Mouse (Mus musculus) ES-Bruce4 (cell line): ENCODE measurements at regions not wholly inside any gene's neighbourhood (a gene's known extent, or its start where the extent isn't known, plus 50 kb on each side); places are given as distances from the start of the nearest gene placed in this dataset.

ENCODE experiments used
- H3K27ac ChIP-seq: 2 replicates; pipeline ENCODE4 v1.5.1; 2012; ENCODE audit warnings: low read length, inconsistent platforms; ENCODE audit not compliant: insufficient read depth
- H3K27me3 ChIP-seq: 2 replicates; pipeline ENCODE4 v1.6.1; 2012; ENCODE audit warnings: mild to moderate bottlenecking, low read length, inconsistent platforms; ENCODE audit not compliant: control insufficient read depth, poor library complexity, insufficient read depth, severe bottlenecking
- H3K36me3 ChIP-seq: 2 replicates; pipeline ENCODE4 v1.6.1; 2012; ENCODE audit warnings: inconsistent platforms, mild to moderate bottlenecking, low read length, moderate library complexity; ENCODE audit not compliant: control insufficient read depth, poor library complexity, insufficient read depth, severe bottlenecking
- H3K4me1 ChIP-seq: one replicate; pipeline ENCODE4 v1.8.1; 2011; ENCODE audit warnings: low read length; ENCODE audit not compliant: control insufficient read depth, insufficient read depth
- H3K4me3 ChIP-seq: 2 replicates; pipeline ENCODE4 v1.5.1; 2011; ENCODE audit warnings: low read depth, mild to moderate bottlenecking, low read length
- H3K9ac ChIP-seq: 2 replicates; pipeline ENCODE4 v1.6.1; 2012; ENCODE audit warnings: low read depth, mild to moderate bottlenecking, inconsistent platforms; ENCODE audit not compliant: poor library complexity, severe bottlenecking
- H3K9me3 ChIP-seq: replicated peaks from 2 replicates; pipeline ENCODE4 v1.6.1; 2012; ENCODE audit warnings: mild to moderate bottlenecking, low read length, inconsistent platforms; ENCODE audit not compliant: control insufficient read depth, poor library complexity, insufficient read depth, severe bottlenecking
- CTCF ChIP-seq: IDR thresholded peaks from one replicate; pipeline ENCODE4 v1.8.1; 2011; ENCODE audit warnings: low read depth, low read length
- EP300 ChIP-seq: IDR thresholded peaks from 2 replicates; pipeline ENCODE4 v1.6.1; 2011; ENCODE audit warnings: low read depth, low read length; ENCODE audit not compliant: insufficient read depth
- POLR2A ChIP-seq: IDR thresholded peaks from one replicate; pipeline ENCODE4 v1.8.1; 2011; ENCODE audit warnings: low read length; ENCODE audit not compliant: insufficient read depth

GRCm38 (mm10) chr2:169297226-169297625 lies 290.3 kb downstream of the Gm11011 start:
- Histone ChIP-seq H3K36me3 (no peaks in the 10 kb centered on the region), H3K27me3 (no peaks in the 10 kb centered on the region; the same call in 1 of the 2 replicates), H3K4me1 (peaks cover 4% of the 10 kb centered on the region), H3K9me3 (peaks cover 7% of the 10 kb centered on the region), H3K27ac (no peak overlapping the region), H3K9ac (no peak overlapping the region), H3K4me3 (no peak overlapping the region)
- TF ChIP-seq EP300 (no peak), CTCF (no peak), POLR2A (no peak)

GRCm38 (mm10) chr2:169293351-169293750 lies 294.2 kb downstream of the Gm11011 start:
- Histone ChIP-seq H3K4me1 (peaks cover 6% of the 10 kb centered on the region), H3K4me3 (no peak overlapping the region), H3K9me3 (peaks cover 17% of the 10 kb centered on the region), H3K9ac (no peak overlapping the region), H3K27ac (peak overlapping the region; percentile 61), H3K27me3 (no peaks in the 10 kb centered on the region; the same call in 1 of the 2 replicates), H3K36me3 (no peaks in the 10 kb centered on the region)
- TF ChIP-seq EP300 = peak; percentile 76; the same call in 1 of the 2 replicates
- TF ChIP-seq CTCF = no peak

GRCm38 (mm10) chr2:169288891-169289605 lies 298.5 kb downstream of the Gm11011 start:
- no peak overlapping the region for H3K9ac ChIP-seq
- H3K27me3 ChIP-seq = no peaks in the 10 kb centered on the region
- no peaks in the 10 kb centered on the region for H3K36me3 ChIP-seq
- H3K4me1 ChIP-seq = peaks cover 4% of the 10 kb centered on the region
- H3K27ac ChIP-seq = peak overlapping the region; percentile 87
- TF ChIP-seq POLR2A (no peak), CTCF (peak; percentile 40), EP300 (peak; percentile 65; the same call in 1 of the 2 replicates)
- no peak overlapping the region for H3K4me3 ChIP-seq
- peaks cover 17% of the 10 kb centered on the region for H3K9me3 ChIP-seq

GRCm38 (mm10) chr2:169286701-169287100 lies 300.8 kb downstream of the Gm11011 start:
- Histone ChIP-seq H3K27ac (no peak overlapping the region), H3K9me3 (peaks cover 6% of the 10 kb centered on the region; the same call in 1 of the 2 replicates), H3K9ac (no peak overlapping the region), H3K4me3 (no peak overlapping the region), H3K36me3 (no peaks in the 10 kb centered on the region), H3K4me1 (peaks cover 2% of the 10 kb centered on the region), H3K27me3 (no peaks in the 10 kb centered on the region)
- TF ChIP-seq POLR2A (no peak), EP300 (no peak), CTCF (no peak)

GRCm38 (mm10) chr2:169282508-169283117 lies 304.9 kb downstream of the Gm11011 start:
- no peak overlapping the region for H3K9ac ChIP-seq
- H3K4me1 ChIP-seq = no peaks in the 10 kb centered on the region
- H3K27ac ChIP-seq = no peak overlapping the region
- H3K9me3 ChIP-seq = no peaks in the 10 kb centered on the region
- TF ChIP-seq EP300 = no peak
- TF ChIP-seq POLR2A = no peak
- no peak for TF ChIP-seq CTCF
- H3K36me3 ChIP-seq = no peaks in the 10 kb centered on the region
- no peaks in the 10 kb centered on the region for H3K27me3 ChIP-seq
- no peak overlapping the region for H3K4me3 ChIP-seq

- H3K4me1 ChIP-seq = peaks cover 2% of the 10 kb centered on the region
- no peak overlapping the region for H3K9ac ChIP-seq
- TF ChIP-seq EP300 = no peak
- TF ChIP-seq CTCF = no peak
- TF ChIP-seq POLR2A = no peak
- H3K27me3 ChIP-seq = no peaks in the 10 kb centered on the region
- no peaks in the 10 kb centered on the region for H3K9me3 ChIP-seq
- no peaks in the 10 kb centered on the region for H3K36me3 ChIP-seq
- no peak overlapping the region for H3K4me3 ChIP-seq
- H3K27ac ChIP-seq = no peak overlapping the region
Observed at GRCm38 (mm10) chr2:169275371-169275770, 312.2 kb downstream of the Gm11011 start.
